Mouse (Mus musculus) hindbrain, embryonic 16.5 days (tissue): ENCODE results near the gene Padi1. TPM values are rescaled to one million over a fixed set of nuclear protein-coding genes. Genes with fewer than 3 reads are reported as not detected.

Experiments used
- ATAC-seq: fragments of 200-750 bp; cut with Nextera tagmentation; 2 replicates; pipeline ENCODE4 v1.8.0; 2017; ENCODE audit warnings: moderate TSS enrichment, moderate library complexity
- H3K27ac ChIP-seq: fragments of 300-500 bp; sonication (generic); 2 replicates; pipeline ENCODE4 v1.5.1; 2014; ENCODE audit warnings: low read depth, mild to moderate bottlenecking, control low read depth, low read length, moderate library complexity
- H3K27me3 ChIP-seq: fragments of 300-500 bp; sonication (generic); replicated peaks from 2 replicates; pipeline ENCODE4 v1.6.1; 2014; ENCODE audit warnings: low read length; ENCODE audit not compliant: control insufficient read depth, insufficient read depth
- H3K36me3 ChIP-seq: fragments of 300-500 bp; sonication (generic); 2 replicates; pipeline ENCODE4 v1.6.1; 2014; ENCODE audit warnings: mild to moderate bottlenecking, low read length, moderate library complexity, mixed read lengths; ENCODE audit not compliant: control insufficient read depth, insufficient read depth
- H3K4me1 ChIP-seq: fragments of 300-500 bp; sonication (generic); 2 replicates; pipeline ENCODE4 v1.6.1; 2014; ENCODE audit warnings: low read depth, low read length; ENCODE audit not compliant: control insufficient read depth, insufficient read depth
- H3K4me2 ChIP-seq: fragments of 300-500 bp; sonication (generic); 2 replicates; pipeline ENCODE4 v1.6.1; 2014; ENCODE audit warnings: mild to moderate bottlenecking, low read length, control low read depth, moderate library complexity
- H3K4me3 ChIP-seq: fragments of 300-500 bp; sonication (generic); 2 replicates; pipeline ENCODE4 v1.5.1; 2014; ENCODE audit warnings: mild to moderate bottlenecking, low read length, control low read depth, moderate library complexity
- H3K9ac ChIP-seq: fragments of 300-500 bp; sonication (generic); 2 replicates; pipeline ENCODE4 v1.6.1; 2014; ENCODE audit warnings: low read depth, mild to moderate bottlenecking, control low read depth, low read length, moderate library complexity
- H3K9me3 ChIP-seq: fragments of 300-500 bp; sonication (generic); 2 replicates; pipeline ENCODE4 v1.6.1; 2014; ENCODE audit warnings: mild to moderate bottlenecking, low read length, moderate library complexity; ENCODE audit not compliant: control insufficient read depth
- WGBS: fragments of 180-500 bp; shearing (Covaris S2); extraction: QIAGEN DNeasy Blood & Tissue Kit; methylation state at CpG from one replicate; pipeline ENCODE4 v1.1.7; 2014; 5-methylcytosine and 5-hydroxymethylcytosine counted together
- polyA plus RNA-seq: library from polyadenylated mRNA; unstranded; fragments of >200 nt; fragmentation: Nextera tagmentation; extraction: Ambion mirVana; gene quantifications from 2 replicates; pipeline ENCODE4 v1.2.1, GENCODE M21; 2015

Padi1 gene
- polyA plus RNA-seq, 1 experiment from 2014 or later = not detected

GRCm38 (mm10) chr4:140785217-140785616, 60.4 kb downstream of the Padi1 start:
- 86% methylated on average over 5 of the region's 5 CpGs for WGBS
- H3K4me2 ChIP-seq = no peak overlapping the region
- H3K36me3 ChIP-seq = no peaks in the 10 kb centered on the region
- H3K9ac ChIP-seq = no peak overlapping the region
- no peak overlapping the region for H3K27ac ChIP-seq
- no peaks in the 10 kb centered on the region for H3K4me1 ChIP-seq
- no peaks in the 10 kb centered on the region; the same call in 1 of the 2 replicates for H3K27me3 ChIP-seq
- no peak for ATAC-seq
- H3K4me3 ChIP-seq = no peak overlapping the region
- 0 out of 2 replicates have a peak, but pooled peaks cover 2% of the 10 kb centered on the region for H3K9me3 ChIP-seq

- no peak overlapping the region for H3K27ac ChIP-seq
- 96% methylated on average over 8 of the region's 9 CpGs for WGBS
Measured at GRCm38 (mm10) chr4:140784292-140784945, 61.2 kb downstream of the Padi1 start.

GRCm38 (mm10) chr4:140782821-140783220, 62.8 kb downstream of the Padi1 start:
- H3K36me3 ChIP-seq = no peaks in the 10 kb centered on the region
- H3K4me3 ChIP-seq = no peak overlapping the region
- no peak overlapping the region for H3K4me2 ChIP-seq
- WGBS = 92% methylated on average over 9 of the region's 9 CpGs
- 0 out of 2 replicates have a peak, but pooled peaks cover 2% of the 10 kb centered on the region for H3K9me3 ChIP-seq
- H3K9ac ChIP-seq = no peak overlapping the region
- H3K27ac ChIP-seq = no peak overlapping the region
- ATAC-seq = no peak
- H3K27me3 ChIP-seq = no peaks in the 10 kb centered on the region
- no peaks in the 10 kb centered on the region for H3K4me1 ChIP-seq

More at GRCm38 (mm10) chr4:140784292-140784945, 61.2 kb downstream of the Padi1 start:
- Histone ChIP-seq H3K27me3 (no peaks in the 10 kb centered on the region; the same call in 1 of the 2 replicates), H3K9ac (no peak overlapping the region), H3K4me2 (no peak overlapping the region), H3K9me3 (0 out of 2 replicates have a peak, but pooled peaks cover 2% of the 10 kb centered on the region), H3K4me1 (no peaks in the 10 kb centered on the region), H3K4me3 (no peak overlapping the region), H3K36me3 (no peaks in the 10 kb centered on the region)
- no peak for ATAC-seq

GRCm38 (mm10) chr4:140780507-140780906, 65.1 kb downstream of the Padi1 start:
- no peak overlapping the region for H3K4me3 ChIP-seq
- H3K9ac ChIP-seq = no peak overlapping the region
- no peaks in the 10 kb centered on the region for H3K9me3 ChIP-seq
- no peak overlapping the region for H3K4me2 ChIP-seq
- 80% methylated on average over 14 of the region's 14 CpGs for WGBS
- ATAC-seq = no peak
- H3K36me3 ChIP-seq = no peaks in the 10 kb centered on the region
- H3K4me1 ChIP-seq = no peaks in the 10 kb centered on the region
- H3K27me3 ChIP-seq = no peaks in the 10 kb centered on the region
- H3K27ac ChIP-seq = no peak overlapping the region

GRCm38 (mm10) chr4:140779803-140780397, 65.7 kb downstream of the Padi1 start:
- H3K4me2 ChIP-seq = no peak overlapping the region
- no peak for ATAC-seq

GRCm38 (mm10) chr4:140776623-140777022, 69.0 kb downstream of the Padi1 start:
- no peak overlapping the region for H3K9ac ChIP-seq
- H3K4me3 ChIP-seq = no peak overlapping the region
- H3K36me3 ChIP-seq = no peaks in the 10 kb centered on the region
- H3K4me1 ChIP-seq = no peaks in the 10 kb centered on the region
- H3K27me3 ChIP-seq = no peaks in the 10 kb centered on the region
- no peak for ATAC-seq
- no peak overlapping the region for H3K27ac ChIP-seq
- 73% methylated on average over 13 of the region's 13 CpGs for WGBS
- no peak overlapping the region for H3K4me2 ChIP-seq
- no peaks in the 10 kb centered on the region for H3K9me3 ChIP-seq

More at GRCm38 (mm10) chr4:140779803-140780397, 65.7 kb downstream of the Padi1 start:
- Histone ChIP-seq H3K4me1 (no peaks in the 10 kb centered on the region), H3K27me3 (no peaks in the 10 kb centered on the region), H3K9ac (no peak overlapping the region), H3K4me3 (no peak overlapping the region), H3K9me3 (no peaks in the 10 kb centered on the region), H3K27ac (no peak overlapping the region), H3K36me3 (no peaks in the 10 kb centered on the region)
- 36% methylated on average over 19 of the region's 19 CpGs for WGBS

GRCm38 (mm10) chr4:140775876-140776275, 69.7 kb downstream of the Padi1 start:
- H3K4me1 ChIP-seq = no peaks in the 10 kb centered on the region
- no peak overlapping the region for H3K27ac ChIP-seq
- H3K4me3 ChIP-seq = no peak overlapping the region
- H3K9ac ChIP-seq = no peak overlapping the region
- 86% methylated on average over 10 of the region's 10 CpGs for WGBS
- H3K4me2 ChIP-seq = no peak overlapping the region
- no peak for ATAC-seq
- H3K9me3 ChIP-seq = no peaks in the 10 kb centered on the region
- no peaks in the 10 kb centered on the region for H3K27me3 ChIP-seq
- no peaks in the 10 kb centered on the region for H3K36me3 ChIP-seq

GRCm38 (mm10) chr4:140774893-140775292, 70.7 kb downstream of the Padi1 start:
- H3K36me3 ChIP-seq = no peaks in the 10 kb centered on the region
- no peak for ATAC-seq
- H3K27me3 ChIP-seq = no peaks in the 10 kb centered on the region
- H3K27ac ChIP-seq = no peak overlapping the region
- H3K9me3 ChIP-seq = no peaks in the 10 kb centered on the region
- 68% methylated on average over 9 of the region's 9 CpGs for WGBS
- H3K9ac ChIP-seq = no peak overlapping the region
- no peak overlapping the region for H3K4me3 ChIP-seq
- no peaks in the 10 kb centered on the region for H3K4me1 ChIP-seq
- H3K4me2 ChIP-seq = no peak overlapping the region

GRCm38 (mm10) chr4:140774025-140774800, 71.4 kb downstream of the Padi1 start, which contains the start of gene Padi4:
Padi4 (minus strand) TSS chr4:140774236.
- no peaks in the 10 kb centered on the region for H3K4me1 ChIP-seq
- no peak for ATAC-seq
- H3K27ac ChIP-seq = no peak within 1 kb of the TSS
- no peaks in the 10 kb centered on the region for H3K9me3 ChIP-seq
- no peak within 1 kb of the TSS for H3K4me3 ChIP-seq
- H3K9ac ChIP-seq = no peak within 1 kb of the TSS
- no peaks in the 10 kb centered on the region for H3K36me3 ChIP-seq
- H3K4me2 ChIP-seq = no peak within 1 kb of the TSS
- 88% methylated on average over 21 of the region's 21 CpGs for WGBS
- no peaks in the 10 kb centered on the region for H3K27me3 ChIP-seq
